Mouse (Mus musculus): ENCODE measurements around the gene Gls.

DNA sequence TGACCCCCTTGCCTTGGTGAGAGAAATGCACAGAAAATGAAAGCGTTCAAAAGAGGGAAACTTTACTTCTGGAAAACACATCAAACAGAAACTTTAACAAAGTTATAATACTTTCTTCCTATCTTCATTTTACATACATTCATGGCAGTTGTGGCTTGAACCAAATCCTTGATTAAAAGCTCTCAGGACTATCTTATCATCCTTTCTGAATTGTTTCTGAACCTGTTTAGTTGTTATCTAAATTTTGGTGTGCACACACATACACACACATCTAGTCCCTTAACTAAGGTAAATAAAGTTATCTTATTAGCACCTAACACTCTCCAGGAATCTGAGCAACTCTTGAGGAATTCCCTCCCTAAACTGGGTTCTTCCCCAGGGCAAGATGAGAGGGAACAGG lies 2.6 kb downstream of the Gls start:
- TF ChIP-seq CTCF (IDR thresholded peaks at IDR 0.05; ENCODE audit: low read depth, low read length) (no peak), TAL1 (conservative IDR thresholded peaks at IDR 0.05; ENCODE audit: low read depth, low read length) (no peak)

All from G1E (cell line).